Mouse (Mus musculus) kidney, embryonic 16.5 days (tissue): ENCODE measurements at regions not wholly inside any gene's neighbourhood (a gene's known extent, or its start where the extent isn't known, plus 50 kb on each side); places are given as distances from the start of the nearest gene placed in this dataset.

ENCODE experiments used
- ATAC-seq: fragments of 200-750 bp; cut with Nextera tagmentation; 2 replicates; pipeline ENCODE4 v1.8.0; 2017; ENCODE audit warnings: moderate TSS enrichment; ENCODE audit not compliant: low FRiP score, low TSS enrichment
- H3K27ac ChIP-seq: fragments of 300-500 bp; sonication (generic); 2 replicates; pipeline ENCODE4 v1.5.1; 2014; ENCODE audit warnings: low read length
- H3K27me3 ChIP-seq: fragments of 300-500 bp; sonication (generic); 2 replicates; pipeline ENCODE4 v1.6.1; 2014; ENCODE audit warnings: low read length, control low read depth, mixed read lengths; ENCODE audit not compliant: insufficient read depth
- H3K36me3 ChIP-seq: fragments of 300-500 bp; sonication (generic); 2 replicates; pipeline ENCODE4 v1.6.1; 2014; ENCODE audit warnings: low read length, control low read depth, mixed read lengths; ENCODE audit not compliant: insufficient read depth
- H3K4me1 ChIP-seq: fragments of 300-500 bp; sonication (generic); 2 replicates; pipeline ENCODE4 v1.6.1; 2014; ENCODE audit warnings: low read length, control low read depth, mixed read lengths; ENCODE audit not compliant: insufficient read depth
- H3K4me2 ChIP-seq: fragments of 300-500 bp; sonication (generic); replicated peaks from 2 replicates; pipeline ENCODE4 v1.6.1; 2014; ENCODE audit warnings: low read depth, low read length
- H3K4me3 ChIP-seq: fragments of 300-500 bp; sonication (generic); 2 replicates; pipeline ENCODE4 v1.5.1; 2014; ENCODE audit warnings: mild to moderate bottlenecking, low read length
- H3K9ac ChIP-seq: fragments of 300-500 bp; sonication (generic); replicated peaks from 2 replicates; pipeline ENCODE4 v1.6.1; 2014; ENCODE audit warnings: low read length
- H3K9me3 ChIP-seq: fragments of 300-500 bp; sonication (generic); 2 replicates; pipeline ENCODE4 v1.6.1; 2016; ENCODE audit warnings: low read length, control low read depth
- WGBS: fragments of 180-500 bp; shearing (Covaris S2); extraction: QIAGEN DNeasy Blood & Tissue Kit; methylation state at CpG from one replicate; pipeline ENCODE4 v1.1.7; 2014; 5-methylcytosine and 5-hydroxymethylcytosine counted together

DNA sequence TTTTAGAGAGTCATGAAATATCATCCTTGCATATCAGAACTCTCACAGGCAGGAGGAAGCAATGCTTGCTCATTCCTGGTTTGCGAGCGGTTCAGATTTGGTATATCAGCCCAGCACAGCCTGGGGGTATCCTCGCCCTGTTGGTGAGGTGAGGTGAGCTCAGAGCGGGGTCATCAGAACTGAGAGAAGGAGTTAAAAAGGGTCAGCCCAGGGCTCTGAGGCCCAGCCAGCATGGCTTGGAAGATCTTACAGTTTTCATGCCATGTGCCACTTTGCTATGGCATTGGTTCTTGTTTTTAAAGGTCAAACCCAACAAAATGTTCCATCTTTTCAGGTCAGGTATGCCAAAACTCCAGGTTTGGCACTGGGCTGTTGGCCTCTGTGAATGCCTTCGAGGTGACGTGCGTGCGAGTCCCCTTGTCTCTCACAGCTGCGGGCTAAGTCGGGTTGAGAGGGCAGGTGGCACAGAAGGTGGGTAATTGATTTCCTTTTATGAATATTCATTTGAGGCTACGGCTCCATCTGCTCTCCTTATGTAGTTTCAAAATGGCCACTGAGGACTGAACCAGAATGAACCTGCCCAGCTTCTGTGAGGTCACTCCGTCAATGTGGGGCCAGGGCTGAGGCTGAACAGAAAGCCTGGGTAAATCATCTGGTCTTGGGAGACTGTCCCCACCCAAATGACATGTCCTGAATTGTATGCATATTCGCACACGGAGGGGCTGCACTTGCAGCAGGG, 86.3 kb downstream of the Hhipl2 start:
- H3K4me2 ChIP-seq: no peak overlapping the region
- ATAC-seq: no peak
- no peaks in the 10 kb centered on the region for H3K4me1 ChIP-seq
- H3K9ac ChIP-seq: no peak overlapping the region
- H3K4me3 ChIP-seq: no peak overlapping the region
- H3K36me3 ChIP-seq: no peaks in the 10 kb centered on the region
- 90% methylated on average over 14 of the region's 14 CpGs for WGBS
- no peaks in the 10 kb centered on the region for H3K27me3 ChIP-seq
- H3K27ac ChIP-seq: no peak overlapping the region
- no peaks in the 10 kb centered on the region for H3K9me3 ChIP-seq

DNA sequence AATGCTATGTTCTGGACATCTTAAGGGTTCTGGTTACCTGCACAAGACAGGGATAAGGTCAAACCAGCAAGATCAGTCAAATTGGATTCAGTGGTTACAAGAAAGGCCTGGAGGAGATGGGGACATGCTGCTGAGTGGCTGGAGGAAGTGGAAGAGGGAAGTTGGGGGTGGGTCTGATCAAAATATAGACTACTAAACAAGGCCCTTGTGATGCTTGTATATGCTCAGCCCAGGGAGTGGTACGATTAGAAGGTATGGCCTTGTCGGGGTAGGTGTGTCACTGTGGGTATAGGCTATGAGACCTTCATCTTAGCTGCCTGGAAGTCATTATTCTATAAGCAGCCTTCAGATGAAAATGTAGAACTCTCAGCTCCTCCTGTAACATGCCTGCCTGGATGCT, 89.9 kb downstream of the Hhipl2 start:
- 91% methylated on average over 2 of the region's 2 CpGs for WGBS
- Histone ChIP-seq H3K27ac (no peak overlapping the region), H3K36me3 (no peaks in the 10 kb centered on the region), H3K4me2 (no peak overlapping the region), H3K4me1 (no peaks in the 10 kb centered on the region), H3K4me3 (no peak overlapping the region), H3K9me3 (no peaks in the 10 kb centered on the region), H3K9ac (no peak overlapping the region), H3K27me3 (no peaks in the 10 kb centered on the region)
- ATAC-seq: no peak

DNA sequence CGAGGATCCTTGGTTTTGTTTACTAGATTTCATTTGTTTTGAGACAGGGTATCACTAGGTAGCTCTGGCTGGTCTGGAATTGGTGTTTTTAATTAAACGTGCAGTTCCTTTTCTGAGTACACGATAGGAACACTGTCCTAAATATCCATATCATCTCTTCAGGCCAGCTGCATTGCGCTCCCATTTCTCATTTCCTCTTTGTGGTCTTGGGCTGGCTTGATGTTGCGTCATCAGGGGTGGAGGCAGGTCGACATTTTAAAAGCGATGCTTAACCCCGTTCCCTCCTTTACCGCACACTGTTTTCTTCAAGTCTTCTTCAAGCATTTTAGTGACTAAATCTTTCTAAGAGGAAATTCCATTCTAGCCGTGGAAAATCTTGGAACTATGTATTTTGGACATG, 92.7 kb downstream of the Hhipl2 start:
- no peaks in the 10 kb centered on the region for H3K9me3 ChIP-seq
- no peaks in the 10 kb centered on the region for H3K4me1 ChIP-seq
- ATAC-seq: no peak
- H3K36me3 ChIP-seq: no peaks in the 10 kb centered on the region
- 69% methylated on average over 10 of the region's 10 CpGs for WGBS
- H3K9ac ChIP-seq: no peak overlapping the region
- H3K27me3 ChIP-seq: no peaks in the 10 kb centered on the region
- H3K27ac ChIP-seq: no peak overlapping the region
- no peak overlapping the region for H3K4me3 ChIP-seq
- no peak overlapping the region for H3K4me2 ChIP-seq

DNA sequence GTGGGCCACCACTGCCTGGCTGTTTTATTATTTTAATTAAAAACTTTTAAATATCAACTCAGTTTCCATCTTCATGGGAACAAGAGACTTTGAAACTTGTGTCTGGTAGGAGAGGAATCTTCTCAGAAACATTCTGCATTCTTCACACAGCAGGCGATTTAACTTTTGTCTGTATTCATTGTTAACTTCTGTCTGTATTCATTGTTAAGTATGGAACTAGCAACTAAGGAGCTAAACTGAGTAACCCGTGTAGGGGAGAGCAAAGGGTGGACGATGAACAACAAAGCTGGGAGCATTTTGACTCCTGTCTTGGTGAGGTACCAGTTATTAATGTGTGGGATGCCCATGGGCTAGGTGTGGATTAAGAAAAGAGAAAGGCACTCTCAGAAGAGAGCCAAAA, 95.9 kb downstream of the Hhipl2 start:
- Histone ChIP-seq H3K9ac (no peak overlapping the region), H3K4me1 (no peaks in the 10 kb centered on the region), H3K9me3 (no peaks in the 10 kb centered on the region), H3K4me3 (no peak overlapping the region), H3K36me3 (no peaks in the 10 kb centered on the region), H3K27me3 (no peaks in the 10 kb centered on the region), H3K4me2 (no peak overlapping the region), H3K27ac (no peak overlapping the region)
- 81% methylated on average over 3 of the region's 3 CpGs for WGBS
- no peak for ATAC-seq

DNA sequence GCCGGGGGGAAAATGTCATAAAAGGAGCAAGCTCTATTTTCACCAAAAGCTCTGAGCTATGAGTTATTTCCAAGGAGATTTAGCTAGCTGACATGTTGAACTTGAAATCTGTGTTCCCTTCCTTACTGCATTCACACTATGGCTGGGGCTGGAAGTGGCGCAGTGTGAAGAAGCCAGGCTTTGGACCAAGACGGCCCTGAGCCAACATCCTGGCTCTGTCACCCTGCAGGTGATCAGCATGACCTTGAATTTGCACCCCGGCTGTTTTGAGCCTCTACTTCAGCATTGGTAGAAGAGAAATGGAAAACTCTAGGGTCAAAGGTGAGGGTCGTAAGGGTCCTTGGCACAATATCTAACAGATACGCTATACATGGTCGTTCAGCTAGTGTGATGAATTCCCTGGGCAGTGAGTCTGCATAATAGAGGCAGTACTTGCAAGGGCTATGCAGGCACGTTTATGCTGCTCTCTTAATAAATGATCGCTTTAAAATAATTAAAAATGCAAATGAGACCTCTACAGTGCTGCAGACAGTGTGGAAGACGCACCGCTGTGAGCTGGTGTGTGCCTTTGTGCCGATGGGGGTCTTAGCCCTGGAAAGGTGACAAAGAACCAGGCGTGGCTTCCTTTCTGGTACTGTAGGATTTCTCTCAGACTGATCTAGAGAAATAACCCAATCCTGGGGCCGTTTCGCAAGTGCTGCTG, 96.4 kb downstream of the Hhipl2 start:
- no peaks in the 10 kb centered on the region for H3K36me3 ChIP-seq
- no peak for ATAC-seq
- no peak overlapping the region for H3K4me2 ChIP-seq
- no peak overlapping the region for H3K9ac ChIP-seq
- no peaks in the 10 kb centered on the region for H3K4me1 ChIP-seq
- H3K4me3 ChIP-seq: no peak overlapping the region
- WGBS: 70% methylated on average over 15 of the region's 15 CpGs
- no peak overlapping the region for H3K27ac ChIP-seq
- no peaks in the 10 kb centered on the region for H3K27me3 ChIP-seq
- H3K9me3 ChIP-seq: no peaks in the 10 kb centered on the region

DNA sequence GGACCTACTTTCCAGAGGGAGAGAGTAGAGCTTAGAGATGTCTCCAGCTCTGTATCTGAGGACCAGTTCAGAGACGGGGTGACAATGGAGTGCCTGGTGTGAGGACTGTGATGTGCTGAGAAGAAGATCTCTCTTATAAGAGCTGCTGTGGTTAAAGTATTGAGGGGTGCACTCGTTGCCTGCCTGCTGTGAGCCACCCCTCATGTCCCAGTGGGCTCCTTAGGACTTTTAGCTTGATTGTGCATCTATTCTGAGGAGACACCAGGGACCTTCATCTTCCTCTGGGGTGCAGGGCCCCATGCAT, 96.9 kb downstream of the Hhipl2 start:
- Histone ChIP-seq H3K9me3 (no peaks in the 10 kb centered on the region), H3K27ac (no peak overlapping the region), H3K9ac (no peak overlapping the region), H3K27me3 (no peaks in the 10 kb centered on the region), H3K4me3 (no peak overlapping the region), H3K36me3 (no peaks in the 10 kb centered on the region), H3K4me1 (no peaks in the 10 kb centered on the region), H3K4me2 (no peak overlapping the region)
- ATAC-seq: no peak
- WGBS: 63% methylated on average over 2 of the region's 2 CpGs

DNA sequence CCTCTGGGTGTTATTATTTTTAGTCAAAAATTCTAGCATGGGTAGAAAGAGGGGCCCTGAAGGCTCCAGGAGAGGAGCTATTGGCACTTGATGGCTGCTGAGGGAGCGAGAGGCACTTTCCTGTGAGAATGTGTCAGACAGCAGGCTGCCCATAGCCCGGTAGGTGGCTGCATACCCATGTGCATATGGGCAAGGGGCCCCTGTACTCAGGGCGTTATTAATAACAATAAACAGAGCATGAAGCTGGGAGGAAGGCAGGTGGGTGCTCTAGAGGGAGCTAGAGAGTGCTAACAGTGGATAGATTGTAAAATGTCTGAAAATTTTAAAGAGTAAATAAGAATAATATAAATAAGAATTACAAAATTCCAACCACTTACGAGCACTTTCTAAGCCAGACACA, 98.2 kb downstream of the Hhipl2 start:
- no peak overlapping the region for H3K4me2 ChIP-seq
- H3K27me3 ChIP-seq: no peaks in the 10 kb centered on the region
- 80% methylated on average over 4 of the region's 4 CpGs for WGBS
- H3K9ac ChIP-seq: no peak overlapping the region
- H3K4me1 ChIP-seq: no peaks in the 10 kb centered on the region
- no peaks in the 10 kb centered on the region for H3K36me3 ChIP-seq
- no peak overlapping the region for H3K4me3 ChIP-seq
- no peak for ATAC-seq
- H3K27ac ChIP-seq: no peak overlapping the region
- H3K9me3 ChIP-seq: no peaks in the 10 kb centered on the region

DNA sequence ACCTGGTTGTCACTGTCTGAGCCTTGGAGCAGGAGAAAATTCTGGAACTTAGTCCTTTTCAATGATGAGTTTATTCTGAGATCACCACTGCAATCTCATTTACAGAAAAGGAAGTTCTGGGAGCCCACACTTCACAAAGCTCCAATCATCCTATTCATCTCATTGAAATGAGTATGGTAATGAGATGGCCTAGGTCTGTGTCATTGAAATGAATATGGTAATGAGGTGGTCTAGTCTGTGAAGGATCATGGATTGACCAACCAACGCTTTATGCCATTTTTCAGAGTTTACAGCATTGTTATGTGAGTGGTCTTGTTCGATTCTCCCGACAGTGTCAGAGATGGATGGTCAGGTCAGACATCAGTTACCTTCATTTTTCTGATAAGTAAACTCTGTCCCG, 99.2 kb downstream of the Hhipl2 start:
- Histone ChIP-seq H3K4me2 (no peak overlapping the region), H3K36me3 (no peaks in the 10 kb centered on the region), H3K27me3 (no peaks in the 10 kb centered on the region), H3K4me3 (no peak overlapping the region), H3K27ac (no peak overlapping the region), H3K4me1 (no peaks in the 10 kb centered on the region), H3K9me3 (no peaks in the 10 kb centered on the region), H3K9ac (no peak overlapping the region)
- ATAC-seq: no peak
- whole genome bisulfite sequencing: 85% methylated on average over 4 of the region's 4 CpGs

DNA sequence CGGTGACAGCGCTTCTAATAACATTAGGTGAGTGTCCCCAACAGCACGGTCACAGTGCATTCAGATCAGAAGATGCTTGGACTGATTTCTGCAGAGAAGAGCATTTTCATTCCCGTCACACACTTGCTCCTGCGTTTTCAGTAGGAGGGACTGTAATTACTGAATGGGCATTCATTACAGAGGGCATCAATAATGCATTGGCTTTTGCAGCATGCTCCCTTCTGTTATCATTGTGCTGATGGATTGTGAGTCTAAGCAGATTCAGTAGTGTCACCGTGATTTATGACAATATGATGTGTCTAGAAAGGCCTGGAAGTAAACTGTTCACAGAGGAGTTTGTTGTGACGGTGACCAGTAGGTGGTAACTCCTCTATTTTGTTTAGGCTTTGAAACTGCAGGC, 103.6 kb downstream of the Hhipl2 start:
- H3K27ac ChIP-seq: no peak overlapping the region
- H3K4me1 ChIP-seq: no peaks in the 10 kb centered on the region
- 78% methylated on average over 7 of the region's 7 CpGs for WGBS
- H3K36me3 ChIP-seq: no peaks in the 10 kb centered on the region
- no peaks in the 10 kb centered on the region for H3K27me3 ChIP-seq
- ATAC-seq: no peak
- H3K4me2 ChIP-seq: no peak overlapping the region
- H3K9ac ChIP-seq: no peak overlapping the region
- H3K4me3 ChIP-seq: no peak overlapping the region
- peaks cover 3% of the 10 kb centered on the region; the same call in 1 of the 2 replicates for H3K9me3 ChIP-seq

DNA sequence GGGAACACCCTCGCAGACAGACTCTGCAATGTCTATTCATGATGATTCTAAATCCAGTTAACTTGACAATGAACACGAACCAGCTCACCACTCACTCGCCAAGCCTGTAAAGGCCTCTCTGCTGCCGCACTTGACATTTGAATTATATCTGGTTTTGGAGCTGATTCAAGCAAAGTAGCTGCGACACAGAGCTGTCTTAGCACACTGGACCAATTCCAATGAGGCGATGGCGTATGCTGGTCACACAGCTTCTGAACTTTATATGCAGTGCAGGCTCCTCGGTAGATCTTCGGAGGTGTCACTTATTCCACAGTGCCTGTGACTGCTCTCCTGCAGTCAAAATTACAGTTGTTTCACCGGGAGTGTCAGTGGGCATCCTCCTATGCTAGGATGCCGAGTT, 115.4 kb downstream of the Hhipl2 start:
- WGBS: 86% methylated on average over 11 of the region's 11 CpGs

More for the DNA sequence above, 115.4 kb downstream of the Hhipl2 start:
- no peaks in the 10 kb centered on the region for H3K27me3 ChIP-seq
- H3K9me3 ChIP-seq: no peaks in the 10 kb centered on the region
- H3K4me3 ChIP-seq: no peak overlapping the region
- H3K27ac ChIP-seq: no peak overlapping the region
- H3K4me1 ChIP-seq: no peaks in the 10 kb centered on the region
- H3K36me3 ChIP-seq: no peaks in the 10 kb centered on the region
- no peak overlapping the region for H3K4me2 ChIP-seq
- ATAC-seq: no peak
- H3K9ac ChIP-seq: no peak overlapping the region
